Mouse (Mus musculus) embryonic fibroblast, embryonic 13.5 days (primary cell): Measurements from ENCODE around the gene Eif1.

Experiments used
- CTCF ChIP-seq: IDR thresholded peaks from 2 replicates; pipeline ENCODE4 v1.5.1; 2011; ENCODE audit warnings: mild to moderate bottlenecking, control low read depth, low read length, moderate library complexity, borderline replicate concordance; ENCODE audit not compliant: insufficient read depth
- POLR2A ChIP-seq: IDR thresholded peaks from 2 replicates; pipeline ENCODE4 v1.6.1; 2011; ENCODE audit warnings: low read depth, mild to moderate bottlenecking, control low read depth, low read length, moderate library complexity

- no peak for TF ChIP-seq CTCF
- TF ChIP-seq POLR2A = no peak
These were observed 37.7 kb downstream of the Eif1 start for GRCm38 (mm10) chr11:100357408-100357807.
